Mouse (Mus musculus): ENCODE measurements around the gene Mroh9. TPM values are rescaled to one million over a fixed set of nuclear protein-coding genes. Genes with fewer than 3 reads are reported as not detected.

Gene Mroh9
- polyA plus RNA-seq, 1 experiment from 2014 or later = not detected

DNA sequence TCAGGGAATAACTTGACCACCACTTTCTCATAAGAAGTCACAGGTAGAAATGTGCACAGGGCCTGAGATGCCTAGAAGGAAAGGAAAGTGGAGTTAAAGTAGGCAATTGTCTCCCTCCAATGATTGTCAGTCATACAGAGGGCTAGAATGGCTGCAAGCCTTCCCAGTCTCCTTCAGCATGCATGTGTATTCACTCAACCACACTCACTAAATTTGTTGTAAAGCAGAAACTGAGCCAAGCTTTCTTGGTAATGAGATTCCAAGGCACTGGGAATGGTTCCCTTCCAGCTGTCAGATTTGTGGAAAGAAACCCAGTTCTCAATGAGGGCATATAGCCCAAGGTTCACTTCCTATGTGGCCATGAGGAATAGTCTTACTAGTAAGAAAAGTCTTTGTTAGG is 29.8 kb downstream of the Mroh9 start:
- no peak overlapping the region for H3K4me3 ChIP-seq
- DNase-seq (ENCODE audit: extremely low spot score, low spot score) = no peak
- H3K27ac ChIP-seq = no peak overlapping the region
- H3K36me3 ChIP-seq (replicated peaks) = no peaks in the 10 kb centered on the region
- H3K9me3 ChIP-seq = no peaks in the 10 kb centered on the region
- H3K4me1 ChIP-seq = no peaks in the 10 kb centered on the region
- no peaks in the 10 kb centered on the region for H3K27me3 ChIP-seq (ENCODE audit: poor library complexity, severe bottlenecking)

DNA sequence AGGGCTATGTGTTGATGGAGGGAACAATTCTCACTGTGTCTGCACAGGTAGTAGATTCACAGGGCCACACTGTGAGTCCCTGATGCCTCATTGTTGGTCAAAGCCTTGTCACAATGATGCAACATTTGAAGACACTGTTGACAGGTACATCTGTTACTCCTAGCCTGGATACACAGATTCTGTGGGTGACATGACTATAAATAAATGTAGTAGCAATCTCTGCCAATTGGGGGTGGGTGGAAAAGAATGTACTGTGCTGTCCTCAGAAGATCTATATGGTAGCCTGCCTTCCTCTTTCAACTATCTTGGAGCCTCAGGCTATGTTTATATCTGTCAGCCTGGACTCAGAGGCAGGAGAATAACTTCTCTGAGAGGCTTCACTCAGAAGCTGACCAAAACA is 62.4 kb downstream of the Mroh9 start:
- H3K4me1 ChIP-seq = no peaks in the 10 kb centered on the region
- H3K27me3 ChIP-seq (ENCODE audit: poor library complexity, severe bottlenecking) = no peaks in the 10 kb centered on the region
- no peak overlapping the region for H3K4me3 ChIP-seq
- H3K36me3 ChIP-seq (replicated peaks) = no peaks in the 10 kb centered on the region
- H3K9me3 ChIP-seq = no peaks in the 10 kb centered on the region
- no peak overlapping the region for H3K27ac ChIP-seq
- DNase-seq (ENCODE audit: extremely low spot score, low spot score) = no peak

DNA sequence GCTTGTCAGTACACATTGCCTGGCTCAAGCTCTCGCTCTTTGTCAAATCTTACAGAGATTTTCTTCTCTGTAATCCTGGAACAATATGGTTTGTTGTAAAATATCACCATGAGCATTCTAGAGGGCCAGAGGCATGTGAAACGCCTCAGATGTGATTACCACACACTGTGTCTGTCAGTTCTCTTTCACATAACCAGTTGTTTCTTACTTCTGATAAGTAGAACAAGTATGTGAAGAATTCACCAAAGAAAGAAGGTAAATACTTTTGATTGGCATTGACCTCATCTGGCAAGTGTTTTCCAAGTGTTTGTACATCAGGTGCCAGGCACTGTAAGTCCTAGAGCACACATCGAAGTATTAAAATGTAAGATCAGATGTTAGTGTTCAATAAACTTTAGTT is 76.2 kb downstream of the Mroh9 start:
- Histone ChIP-seq H3K36me3 (replicated peaks) (no peaks in the 10 kb centered on the region), H3K9me3 (no peaks in the 10 kb centered on the region)
- WGBS = 79% methylated on average over 3 of the region's 3 CpGs

DNA sequence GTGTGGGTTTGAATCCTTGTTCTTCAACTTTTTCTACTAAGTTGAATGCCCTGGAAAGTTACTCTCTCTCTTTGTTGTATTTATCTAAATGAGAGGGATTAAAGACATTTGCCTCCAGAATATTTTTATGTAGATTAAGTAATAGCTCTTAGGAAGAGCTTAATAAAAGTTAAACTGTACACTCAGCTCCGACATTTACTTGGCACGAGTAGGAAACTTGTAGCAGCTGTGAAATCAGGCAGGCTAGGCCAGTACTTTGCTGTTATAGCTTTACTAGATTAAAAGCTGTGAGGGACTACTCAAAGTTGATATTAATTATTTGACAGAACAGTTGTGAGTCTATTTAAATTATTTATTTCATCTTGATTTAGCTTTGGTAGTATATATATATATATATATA is 82.0 kb downstream of the Mroh9 start:
- Histone ChIP-seq H3K27ac (no peak overlapping the region), H3K4me3 (no peak overlapping the region), H3K27me3 (ENCODE audit: poor library complexity, severe bottlenecking) (no peaks in the 10 kb centered on the region), H3K9me3 (no peaks in the 10 kb centered on the region; the same call in 1 of the 2 replicates), H3K4me1 (no peaks in the 10 kb centered on the region), H3K36me3 (replicated peaks) (no peaks in the 10 kb centered on the region)
- no peak for DNase-seq (ENCODE audit: extremely low spot score, low spot score)
- WGBS = 93% methylated on average over 2 of the region's 2 CpGs

More for the DNA sequence above, 76.2 kb downstream of the Mroh9 start:
- Histone ChIP-seq H3K4me1 (no peaks in the 10 kb centered on the region), H3K4me3 (no peak overlapping the region), H3K27me3 (ENCODE audit: poor library complexity, severe bottlenecking) (no peaks in the 10 kb centered on the region), H3K27ac (no peak overlapping the region)
- no peak for DNase-seq (ENCODE audit: extremely low spot score, low spot score)

DNA sequence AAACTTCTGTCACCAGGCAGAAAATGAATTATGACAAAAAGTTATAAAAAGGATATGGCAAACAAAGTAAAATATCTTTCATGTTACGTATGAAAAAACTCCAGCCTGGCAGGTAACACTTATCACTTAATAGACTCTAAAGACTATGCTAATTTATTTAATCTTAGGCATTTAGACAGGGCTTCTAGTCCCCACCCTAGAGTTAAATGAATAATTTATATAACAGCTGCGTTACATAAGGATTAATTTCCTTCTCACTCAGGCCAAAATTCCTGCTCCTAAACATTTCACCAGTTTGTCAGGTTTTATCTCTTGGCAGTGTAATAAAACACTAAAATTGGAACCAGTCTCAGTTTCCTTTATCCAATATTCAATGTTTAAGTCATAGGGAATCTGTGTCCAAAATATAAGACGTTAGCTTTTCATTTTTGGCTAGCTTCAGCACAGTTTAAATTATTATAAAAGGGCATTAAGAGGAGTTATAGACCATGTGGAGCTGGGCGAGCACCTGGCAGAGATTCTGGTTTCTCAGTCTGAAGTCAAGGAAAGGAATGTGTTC is 84.1 kb downstream of the Mroh9 start:
- H3K27ac ChIP-seq = no peak overlapping the region
- H3K4me3 ChIP-seq = no peak overlapping the region
- H3K9me3 ChIP-seq = no peaks in the 10 kb centered on the region; the same call in 1 of the 2 replicates
- no peaks in the 10 kb centered on the region for H3K36me3 ChIP-seq (replicated peaks)
- DNase-seq (ENCODE audit: extremely low spot score, low spot score) = no peak
- no peaks in the 10 kb centered on the region for H3K4me1 ChIP-seq
- WGBS = 83% methylated on average over 4 of the region's 4 CpGs
- no peaks in the 10 kb centered on the region for H3K27me3 ChIP-seq (ENCODE audit: poor library complexity, severe bottlenecking)

DNA sequence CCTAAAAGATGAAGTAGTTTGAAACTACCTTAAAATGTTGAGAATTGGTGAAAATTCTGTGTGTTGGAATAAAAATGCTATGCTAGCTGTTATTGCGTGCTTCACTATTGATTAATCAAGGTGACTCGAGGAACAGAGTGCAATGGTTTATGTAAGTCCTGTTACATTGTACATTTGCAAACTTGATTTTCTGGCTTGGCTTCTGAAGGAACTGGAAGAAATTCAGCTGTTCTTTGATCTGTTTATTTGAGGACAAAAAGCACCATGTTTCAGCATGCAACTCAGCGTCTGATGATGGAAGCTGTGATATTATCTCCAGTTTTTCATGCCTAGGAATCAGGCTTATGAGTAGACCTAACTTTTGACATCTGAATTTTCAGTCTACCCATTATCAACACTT is 97.9 kb downstream of the Mroh9 start:
- Histone ChIP-seq H3K4me1 (no peaks in the 10 kb centered on the region), H3K9me3 (no peaks in the 10 kb centered on the region), H3K27me3 (ENCODE audit: poor library complexity, severe bottlenecking) (no peaks in the 10 kb centered on the region), H3K27ac (no peak overlapping the region), H3K4me3 (no peak overlapping the region), H3K36me3 (replicated peaks) (no peaks in the 10 kb centered on the region)
- DNase-seq (ENCODE audit: extremely low spot score, low spot score) = no peak
- 91% methylated on average over 3 of the region's 3 CpGs for WGBS

DNA sequence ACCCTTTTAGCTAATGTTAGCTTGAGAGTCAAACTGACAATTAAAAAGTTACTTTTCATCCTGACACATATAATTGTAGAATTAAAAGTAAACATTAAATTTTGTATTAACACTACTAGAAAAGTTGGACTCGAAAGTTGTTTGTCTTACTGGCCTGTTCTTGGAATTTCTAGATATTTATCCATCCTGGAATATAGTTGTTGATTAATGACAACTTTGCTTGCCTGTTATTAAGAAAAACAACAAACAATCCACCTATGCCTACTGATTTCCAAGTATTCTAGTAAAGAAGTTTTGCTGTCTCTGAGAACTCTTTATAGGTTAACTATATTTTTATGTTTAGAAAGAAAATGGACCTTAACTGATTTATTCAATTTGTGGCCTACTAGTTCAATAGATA is 98.7 kb downstream of the Mroh9 start:
- WGBS = 88% methylated on average over 1 of the region's 1 CpGs
- no peaks in the 10 kb centered on the region for H3K4me1 ChIP-seq
- H3K36me3 ChIP-seq (replicated peaks) = no peaks in the 10 kb centered on the region
- H3K4me3 ChIP-seq = no peak overlapping the region
- H3K9me3 ChIP-seq = no peaks in the 10 kb centered on the region
- DNase-seq (ENCODE audit: extremely low spot score, low spot score) = no peak
- no peaks in the 10 kb centered on the region for H3K27me3 ChIP-seq (ENCODE audit: poor library complexity, severe bottlenecking)
- H3K27ac ChIP-seq = no peak overlapping the region

DNA sequence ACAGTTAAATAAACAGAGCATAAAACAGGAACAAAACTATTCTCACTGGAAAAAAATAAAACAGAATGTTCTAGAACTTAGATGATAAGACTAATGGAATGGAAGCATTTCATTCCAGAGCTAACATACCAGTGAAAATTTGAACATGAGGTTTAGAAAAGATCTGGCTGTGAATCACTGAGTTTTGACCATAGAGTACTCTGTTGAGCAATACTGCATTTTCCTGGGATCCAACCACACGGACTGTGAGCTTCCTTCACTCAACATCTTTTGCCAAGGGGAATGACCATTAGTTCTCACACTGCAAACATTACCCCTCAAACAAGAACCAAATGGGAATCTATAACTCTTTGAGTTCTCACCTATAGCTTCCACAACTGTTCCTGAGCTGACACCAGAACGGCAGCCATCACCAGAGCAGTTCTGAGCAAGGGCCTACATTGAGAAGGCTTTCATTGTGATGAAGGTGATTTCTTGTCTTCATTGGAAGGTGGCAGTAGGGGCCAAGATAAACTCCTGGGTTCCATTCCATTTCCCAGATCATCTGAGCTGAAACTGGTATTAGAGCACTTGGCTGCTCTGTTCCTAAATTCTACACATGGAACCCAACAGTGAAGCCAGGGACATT is 99.2 kb downstream of the Mroh9 start:
- Histone ChIP-seq H3K36me3 (replicated peaks) (no peaks in the 10 kb centered on the region), H3K27ac (no peak overlapping the region), H3K4me1 (no peaks in the 10 kb centered on the region), H3K9me3 (no peaks in the 10 kb centered on the region), H3K27me3 (ENCODE audit: poor library complexity, severe bottlenecking) (no peaks in the 10 kb centered on the region), H3K4me3 (no peak overlapping the region)
- no peak for DNase-seq (ENCODE audit: extremely low spot score, low spot score)
- WGBS = 90% methylated on average over 2 of the region's 2 CpGs

DNA sequence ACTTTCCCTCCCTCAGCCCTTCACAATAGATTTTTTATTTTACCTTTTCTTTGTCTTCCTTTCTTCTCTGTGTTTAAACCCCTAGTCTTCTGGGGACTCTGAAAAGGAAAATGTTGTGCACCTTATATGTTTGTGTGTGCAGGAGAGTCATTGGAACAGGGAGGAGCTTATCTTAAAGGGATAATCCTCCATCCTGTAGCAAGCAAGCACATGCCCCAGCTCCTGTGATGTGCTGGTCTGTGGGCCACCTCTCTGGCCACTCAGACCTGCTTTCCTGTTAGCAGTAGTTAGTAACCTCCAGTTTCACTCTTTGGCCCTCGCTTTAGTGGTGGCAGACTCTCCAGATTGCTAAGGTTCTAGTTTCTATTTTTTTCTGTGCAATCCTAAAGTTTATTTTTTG is 101.0 kb downstream of the Mroh9 start, which contains the start of gene Fmo3:
Fmo3 (minus strand) TSS at position 101 of the 400 bp plus-strand sequence.
- no peak for DNase-seq (ENCODE audit: extremely low spot score, low spot score)
- no peaks in the 10 kb centered on the region for H3K27me3 ChIP-seq (ENCODE audit: poor library complexity, severe bottlenecking)
- H3K4me1 ChIP-seq = no peaks in the 10 kb centered on the region
- H3K9me3 ChIP-seq = no peaks in the 10 kb centered on the region
- H3K36me3 ChIP-seq (replicated peaks) = no peaks in the 10 kb centered on the region
- WGBS = 80% methylated on average over 1 of the region's 1 CpGs
- H3K27ac ChIP-seq = no peak within 1 kb of the TSS
- H3K4me3 ChIP-seq = no peak within 1 kb of the TSS

Other genes with a start within 250 kb of the Mroh9 start
- 7.2 and 8.2 TPM in 2 replicates for gene Fmo1, start 219.1 kb downstream of the Mroh9 start, polyA plus RNA-seq (2016; fragmentation: Nextera tagmentation; extraction: Ambion mirVana)
- gene Fmo2, start 186.9 kb downstream of the Mroh9 start, polyA plus RNA-seq (2016; fragmentation: Nextera tagmentation; extraction: Ambion mirVana) = not detected in 2 replicates
- not detected in 2 replicates for gene Fmo6, start 148.2 kb downstream of the Mroh9 start, polyA plus RNA-seq (2016; fragmentation: Nextera tagmentation; extraction: Ambion mirVana)
- not detected in 2 replicates for gene Fmo3, start 101.1 kb downstream of the Mroh9 start, polyA plus RNA-seq (2016; fragmentation: Nextera tagmentation; extraction: Ambion mirVana)
- 32.2 and 35.9 TPM in 2 replicates for gene Prrx1, start 228.0 kb upstream of the Mroh9 start, polyA plus RNA-seq (2016; fragmentation: Nextera tagmentation; extraction: Ambion mirVana)